Mouse (Mus musculus) erythroblast, embryonic 14.5 days (primary cell): ENCODE data around the gene Sall2.

Experiments
- GATA1 ChIP-seq: IDR thresholded peaks from 2 replicates; pipeline ENCODE4 v1.6.1; 2012; ENCODE audit warnings: low read length, inconsistent platforms, mixed read lengths
- TAL1 ChIP-seq: IDR thresholded peaks from 3 replicates; pipeline ENCODE4 v1.6.1; 2012; ENCODE audit warnings: low read length, inconsistent platforms, mixed read lengths

DNA sequence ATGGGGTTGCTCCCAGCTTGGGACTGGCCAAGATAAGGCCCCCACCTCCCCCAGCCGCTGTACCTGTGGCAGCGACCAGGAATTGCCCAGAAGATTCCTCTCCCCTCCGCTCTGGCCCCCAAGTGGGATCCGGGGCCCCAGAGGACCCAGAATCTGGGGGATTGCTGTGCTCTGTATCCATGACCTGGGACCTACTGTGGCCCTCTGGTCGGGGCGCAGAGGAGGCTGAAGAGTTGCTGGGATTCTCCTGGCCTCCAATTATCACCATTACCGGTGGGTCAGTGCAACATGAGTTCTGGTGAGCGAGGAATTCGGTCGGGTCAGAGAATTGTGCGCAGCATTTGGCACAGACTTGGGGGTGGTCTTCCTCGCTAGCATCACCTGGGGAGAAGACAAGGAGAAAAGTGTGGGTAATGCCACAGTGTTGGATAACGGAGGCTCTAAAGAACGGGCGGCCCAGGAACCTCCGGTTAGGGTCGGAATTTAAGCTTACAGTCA lies 13.2 kb downstream of the Sall2 start:
- TF ChIP-seq GATA1 (no peak), TAL1 (no peak)
